Mouse (Mus musculus) erythroblast, embryonic 14.5 days (primary cell): ENCODE data around the gene Lyzl6.

ENCODE experiments used
- GATA1 ChIP-seq: IDR thresholded peaks from 2 replicates; pipeline ENCODE4 v1.6.1; 2012; ENCODE audit warnings: low read length, inconsistent platforms, mixed read lengths
- TAL1 ChIP-seq: IDR thresholded peaks from 3 replicates; pipeline ENCODE4 v1.6.1; 2012; ENCODE audit warnings: low read length, inconsistent platforms, mixed read lengths

DNA sequence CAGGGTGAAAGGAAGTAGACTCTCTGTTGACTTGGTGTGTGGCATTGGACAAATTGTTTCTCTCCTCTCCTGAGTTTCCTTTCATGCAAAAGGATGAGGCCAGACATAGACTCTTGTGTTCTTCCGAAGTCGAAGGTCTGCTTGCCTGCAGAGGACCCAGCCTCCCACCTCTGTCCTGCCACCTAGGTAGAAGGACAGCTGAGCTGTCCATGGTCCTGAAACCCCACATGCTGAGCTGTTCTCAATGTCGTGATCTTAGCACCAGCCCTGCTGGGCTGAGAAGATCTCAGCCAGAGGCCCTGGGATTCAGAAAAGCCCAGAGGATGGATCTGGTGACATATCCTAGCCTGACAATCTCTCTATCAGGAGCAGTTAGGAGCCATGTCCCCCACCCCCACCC, 17.8 kb upstream of the Lyzl6 start:
- TF ChIP-seq GATA1 = no peak
- no peak for TF ChIP-seq TAL1
